Mouse (Mus musculus) erythroid progenitor cell, adult 5-6 weeks (primary cell): Measurements from ENCODE around the gene Mindy4. TPM values are rescaled to one million over a fixed set of nuclear protein-coding genes. Genes with fewer than 3 reads are reported as not detected.

ENCODE experiments used
- ATAC-seq: replicated peaks from 2 replicates; pipeline ENCODE4 v1.8.0; 2016; ENCODE audit warnings: moderate number of reproducible peaks, mild to moderate bottlenecking, moderate TSS enrichment, inconsistent platforms; ENCODE audit not compliant: poor library complexity, low FRiP score, severe bottlenecking
- total RNA-seq, 2 experiments: library from RNA; stranded (forward) in 1 of 2; stranded (reverse) in 1 of 2; fragments of 150-400 nt in 1 of 2; fragments of 186-747, 209-891 nt in 1 of 2; gene quantifications; 2 replicates each; pipeline versions ENCODE4 v1.2.3 to v1.2.4; 2015 to 2017; ENCODE audit warnings: low replicate concordance in 2 of 2

Mindy4 gene
- total RNA-seq, 2 experiments from 2014 or later = not detected

GRCm38 (mm10) chr6:55288007-55288602, 84.9 kb downstream of the Mindy4 start:
- ATAC-seq = no peak

GRCm38 (mm10) chr6:55294549-55295131, 91.5 kb downstream of the Mindy4 start:
- peak; percentile 26 for ATAC-seq

GRCm38 (mm10) chr6:55295325-55295724, 92.1 kb downstream of the Mindy4 start:
- no peak for ATAC-seq

- peak; percentile 70 for ATAC-seq
Measured at GRCm38 (mm10) chr6:55299482-55299881, 96.3 kb downstream of the Mindy4 start.

GRCm38 (mm10) chr6:55299917-55300316, 96.7 kb downstream of the Mindy4 start:
- ATAC-seq = no peak

- no peak for ATAC-seq
Measured at GRCm38 (mm10) chr6:55300704-55301103, 97.5 kb downstream of the Mindy4 start.

- ATAC-seq = no peak
Measured at GRCm38 (mm10) chr6:55310179-55310578, 107.0 kb downstream of the Mindy4 start.

- ATAC-seq = no peak
Measured at GRCm38 (mm10) chr6:55311962-55312361, 108.8 kb downstream of the Mindy4 start.

GRCm38 (mm10) chr6:55313893-55314292, 110.7 kb downstream of the Mindy4 start:
- peak; percentile 69 for ATAC-seq

- ATAC-seq = no peak
Measured at GRCm38 (mm10) chr6:55314628-55315027, 111.4 kb downstream of the Mindy4 start.

- no peak for ATAC-seq
Measured at GRCm38 (mm10) chr6:55318597-55318996, 115.4 kb downstream of the Mindy4 start.

GRCm38 (mm10) chr6:55319585-55320551, 116.7 kb downstream of the Mindy4 start:
- ATAC-seq = no peak

GRCm38 (mm10) chr6:55320894-55321293, 117.7 kb downstream of the Mindy4 start:
- ATAC-seq = peak; percentile 58

- ATAC-seq = peak; percentile 50
Measured at GRCm38 (mm10) chr6:55321518-55321917, 118.3 kb downstream of the Mindy4 start.

- peak; percentile 46 for ATAC-seq
Measured at GRCm38 (mm10) chr6:55322980-55323379, 119.8 kb downstream of the Mindy4 start.

GRCm38 (mm10) chr6:55323908-55324634, 120.9 kb downstream of the Mindy4 start:
- ATAC-seq = peak; percentile 73

- peak; percentile 40; the same call in 1 of the 2 replicates for ATAC-seq
Measured at GRCm38 (mm10) chr6:55324785-55325184, 121.6 kb downstream of the Mindy4 start.

GRCm38 (mm10) chr6:55326299-55326698, 123.1 kb downstream of the Mindy4 start:
- no peak for ATAC-seq

- no peak for ATAC-seq
Measured at GRCm38 (mm10) chr6:55327326-55327725, 124.1 kb downstream of the Mindy4 start.

GRCm38 (mm10) chr6:55328179-55328578, 125.0 kb downstream of the Mindy4 start:
- no peak for ATAC-seq
